Comparison of ENCODE assay signal across 30 mouse cellular contexts in the genomic region with DNA sequence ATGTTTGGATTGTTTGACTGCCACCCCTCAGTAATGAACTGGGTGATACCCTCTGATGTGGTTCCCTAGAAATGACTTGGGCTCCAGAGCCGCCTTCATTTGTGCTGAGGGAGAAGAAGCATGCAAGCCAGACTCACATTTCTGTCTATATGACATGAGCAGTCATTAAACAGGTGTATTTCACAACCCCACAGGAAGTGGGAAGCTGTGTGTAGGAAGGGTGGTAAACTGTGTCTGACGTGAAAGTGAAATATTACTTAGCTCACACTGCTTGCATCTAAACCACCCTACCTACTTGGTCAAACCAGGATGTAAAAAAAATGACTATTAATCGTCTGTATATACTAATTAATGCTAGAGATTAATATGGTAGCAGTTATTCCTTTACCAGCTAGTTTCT.
DNase-seq lines count a peak whose midpoint lies in the region; ATAC-seq and TF ChIP-seq lines count a peak whose summit lies in the region.
"Had no signal": no experiment of that assay in that cellular context is flagged by ENCODE, and none has a peak within 500 bp of the region (broad histone marks: within the 10 kb centered on the region; RNA-seq: fewer than 3 reads in every experiment).

No protein-coding gene starts in this region.

- no peak for TF ChIP-seq CTCF in thymus, adult 2 months (IDR thresholded peaks at IDR 0.05; ENCODE audit: borderline replicate concordance, control insufficient read depth, extremely low read depth, insufficient read depth, low read length, poor library complexity)

- H3K4me3 ChIP-seq in thymus, adult 2 months (ENCODE audit: control insufficient read depth, insufficient read depth, low read length): no peak overlapping the region
- H3K4me3 ChIP-seq in kidney, embryonic 15.5 days (replicated peaks): no peak overlapping the region
- H3K4me3 ChIP-seq: embryonic facial prominence, embryonic 13.5 days; erythroblast, embryonic 14.5 days; forebrain, embryonic 13.5 days; hindbrain, embryonic 10.5 days; hindbrain, embryonic 15.5 days; intestine, embryonic 15.5 days; midbrain, embryonic 12.5 days; myocyte; neural tube, embryonic 13.5 days had no signal

- no peaks in the 10 kb centered on the region for H3K36me3 ChIP-seq in thymus, adult 2 months (ENCODE audit: control insufficient read depth, insufficient read depth, low read length)
- H3K36me3 ChIP-seq in kidney, embryonic 15.5 days: no peaks in the 10 kb centered on the region
- H3K36me3 ChIP-seq: G1E; hindbrain, embryonic 15.5 days; intestine, embryonic 15.5 days; neural tube, embryonic 13.5 days had no signal

- H3K9me3 ChIP-seq in kidney, embryonic 15.5 days (replicated peaks): no peaks in the 10 kb centered on the region
- H3K9me3 ChIP-seq: embryonic facial prominence, embryonic 13.5 days; forebrain, embryonic 13.5 days; G1E; hindbrain, embryonic 10.5 days; hindbrain, embryonic 15.5 days; intestine, embryonic 15.5 days; midbrain, embryonic 12.5 days; neural tube, embryonic 13.5 days had no signal

- peak; percentile 86 for ATAC-seq in CD4-positive, CD25-positive, alpha-beta regulatory T cell, adult 4 months
- peak; percentile 68 for ATAC-seq in granulocyte monocyte progenitor cell, adult 5-6 weeks (replicated peaks; ENCODE audit: poor library complexity, severe bottlenecking)
- peak; percentile 76 for ATAC-seq in megakaryocyte progenitor cell, adult 5-6 weeks (replicated peaks; ENCODE audit: poor library complexity)
- no peak for ATAC-seq in kidney, embryonic 15.5 days (replicated peaks; ENCODE audit: low FRiP score)
- ATAC-seq: forebrain, embryonic 13.5 days; intestine, embryonic 15.5 days had no signal

- WGBS in thymus, adult 2 months: 8% methylated on average over 3 of the region's 3 CpGs
- 89% methylated on average over 3 of the region's 3 CpGs for WGBS in kidney, embryonic 15.5 days

- no peak overlapping the region for H3K4me2 ChIP-seq in kidney, embryonic 15.5 days
- H3K4me2 ChIP-seq: embryonic facial prominence, embryonic 13.5 days; forebrain, embryonic 13.5 days; heart, embryonic 11.5 days; hindbrain, embryonic 15.5 days; intestine, embryonic 15.5 days; lung, embryonic 14.5 days; midbrain, embryonic 12.5 days; neural tube, embryonic 13.5 days had no signal

- DNase-seq in thymus, adult 2 months: peak; percentile 6
- DNase-seq in thymus, adult 18-20 months: no peak
- no peak for DNase-seq in retina, postnatal 1 day
- no peak for DNase-seq in lung, adult 18-20 months
- DNase-seq: adrenal gland, postnatal 14 days; cerebellum, adult 11 months; cerebellum, adult 9-11 months; gastrocnemius, postnatal 25 days; heart, adult 18-20 months; kidney, adult 9 months; kidney, postnatal 14 days; liver; lung, embryonic 14.5 days; lung, postnatal 14 days had no signal

- H3K4me1 ChIP-seq in thymus, adult 2 months (replicated peaks; ENCODE audit: control insufficient read depth, insufficient read depth, low read length): peaks cover 3% of the 10 kb centered on the region
- H3K4me1 ChIP-seq in kidney, embryonic 15.5 days: no peaks in the 10 kb centered on the region
- H3K4me1 ChIP-seq: embryonic facial prominence, embryonic 13.5 days; hindbrain, embryonic 10.5 days; hindbrain, embryonic 15.5 days; intestine, embryonic 15.5 days; neural tube, embryonic 13.5 days had no signal

- no peak for TF ChIP-seq POLR2A in thymus, adult 2 months (IDR thresholded peaks at IDR 0.05; ENCODE audit: control insufficient read depth, extremely low read depth, insufficient read depth, low read length, poor library complexity)

- H3K27ac ChIP-seq in thymus, adult 2 months (ENCODE audit: control insufficient read depth, insufficient read depth, low read length): no peak overlapping the region
- no peak overlapping the region for H3K27ac ChIP-seq in kidney, embryonic 15.5 days
- H3K27ac ChIP-seq: embryonic facial prominence, embryonic 13.5 days; forebrain, embryonic 13.5 days; hindbrain, embryonic 10.5 days; hindbrain, embryonic 15.5 days; intestine, embryonic 15.5 days; liver, embryonic 14.5 days; midbrain, embryonic 12.5 days; neural tube, embryonic 13.5 days had no signal

- no peaks in the 10 kb centered on the region for H3K27me3 ChIP-seq in thymus, adult 2 months (ENCODE audit: control insufficient read depth, insufficient read depth, low read length)
- no peaks in the 10 kb centered on the region for H3K27me3 ChIP-seq in kidney, embryonic 15.5 days
- H3K27me3 ChIP-seq: embryonic facial prominence, embryonic 13.5 days; forebrain, embryonic 13.5 days; hindbrain, embryonic 15.5 days; intestine, embryonic 15.5 days; midbrain, embryonic 12.5 days; neural tube, embryonic 13.5 days had no signal

- H3K9ac ChIP-seq in kidney, embryonic 15.5 days: no peak overlapping the region
- H3K9ac ChIP-seq: embryonic facial prominence, embryonic 13.5 days; forebrain, embryonic 13.5 days; hindbrain, embryonic 15.5 days; intestine, embryonic 15.5 days; liver, embryonic 14.5 days; lung, embryonic 14.5 days; midbrain, embryonic 12.5 days; neural tube, embryonic 13.5 days had no signal
